Mouse (Mus musculus): ENCODE results near the gene Hist1h1c.
"Not testable (repeated sequence)": the region's sequence is repeated elsewhere in the genome, so short reads cannot be mapped to it uniquely, and the experiment has no call there.

Hist1h1c gene

GRCm38 (mm10) chr13:23716261-23717042 is 22.2 kb upstream of the Hist1h1c start:
- DNase-seq (ENCODE audit: low spot score in 2 of 2): no peak

GRCm38 (mm10) chr13:23717176-23717575 is 21.4 kb upstream of the Hist1h1c start:
- DNase-seq (ENCODE audit: low spot score in 2 of 2): no peak

- not testable (repeated sequence) for DNase-seq (ENCODE audit: low spot score in 2 of 2)
These were observed 20.9 kb upstream of the Hist1h1c start for GRCm38 (mm10) chr13:23717593-23718245.

GRCm38 (mm10) chr13:23724239-23724638 is 14.4 kb upstream of the Hist1h1c start:
- DNase-seq (ENCODE audit: low spot score in 2 of 2): peak in 1 of 2 experiments; percentile 5

- DNase-seq (ENCODE audit: low spot score in 2 of 2): peak in 1 of 2 experiments; percentile 5
These were observed 13.4 kb upstream of the Hist1h1c start for GRCm38 (mm10) chr13:23725213-23725612.

GRCm38 (mm10) chr13:23728472-23729191 is 10.0 kb upstream of the Hist1h1c start:
- DNase-seq (ENCODE audit: low spot score in 2 of 2): no peak

- peak in 1 of 2 experiments; percentile 26 for DNase-seq (ENCODE audit: low spot score in 2 of 2)
These were observed 9.4 kb upstream of the Hist1h1c start for GRCm38 (mm10) chr13:23729192-23729525.

- no peak for DNase-seq (ENCODE audit: low spot score in 2 of 2)
These were observed 8.9 kb upstream of the Hist1h1c start for GRCm38 (mm10) chr13:23729706-23730105.

- no peak for DNase-seq (ENCODE audit: low spot score in 2 of 2)
These were observed 8.1 kb upstream of the Hist1h1c start for GRCm38 (mm10) chr13:23730479-23730878.

GRCm38 (mm10) chr13:23732156-23732804 is 6.3 kb upstream of the Hist1h1c start:
- DNase-seq (ENCODE audit: low spot score in 2 of 2): no peak

- no peak for DNase-seq (ENCODE audit: low spot score in 2 of 2)
These were observed 1.5 kb upstream of the Hist1h1c start for GRCm38 (mm10) chr13:23737091-23737490.

GRCm38 (mm10) chr13:23738041-23738440 is 567 bp upstream of the Hist1h1c start:
- DNase-seq (ENCODE audit: low spot score in 2 of 2): no peak

- DNase-seq (ENCODE audit: low spot score in 2 of 2): peak; percentile 97 to 98
These were observed 687 bp downstream of the Hist1h1c start for GRCm38 (mm10) chr13:23739069-23739921.

- no peak for DNase-seq (ENCODE audit: low spot score in 2 of 2)
These were observed 1.3 kb downstream of the Hist1h1c start for GRCm38 (mm10) chr13:23739922-23740252.

GRCm38 (mm10) chr13:23740256-23740840 is 1.7 kb downstream of the Hist1h1c start:
- no peak for DNase-seq (ENCODE audit: low spot score in 2 of 2)

GRCm38 (mm10) chr13:23740910-23741309 is 2.3 kb downstream of the Hist1h1c start:
- no peak for DNase-seq (ENCODE audit: low spot score in 2 of 2)

- DNase-seq (ENCODE audit: low spot score in 2 of 2): peak in 1 of 2 experiments; percentile 3
These were observed 3.4 kb downstream of the Hist1h1c start for GRCm38 (mm10) chr13:23742007-23742406.

GRCm38 (mm10) chr13:23743215-23743614 is 4.6 kb downstream of the Hist1h1c start:
- no peak for DNase-seq (ENCODE audit: low spot score in 2 of 2)

- no peak for DNase-seq (ENCODE audit: low spot score in 2 of 2)
These were observed 5.4 kb downstream of the Hist1h1c start for GRCm38 (mm10) chr13:23743963-23744362.

- DNase-seq (ENCODE audit: low spot score in 2 of 2): no peak
These were observed 6.1 kb downstream of the Hist1h1c start for GRCm38 (mm10) chr13:23744421-23745380.
